Mouse (Mus musculus) liver, adult 2 months (tissue): ENCODE data around the gene Cnot11. TPM values are rescaled to one million over a fixed set of nuclear protein-coding genes. Genes with fewer than 3 reads are reported as not detected.
A peak's percentile ranks its signal among the peaks of the same experiment; 100 is the strongest.

Experiments
- DNase-seq: peaks from one replicate; pipeline ENCODE4 v3.0.0-alpha.2; 2011; ENCODE audit warnings: low read depth, low spot score; ENCODE audit errors: extremely low read depth
- H3K27ac ChIP-seq: fragments of 200-500 bp; replicated peaks from 2 replicates; pipeline ENCODE4 v1.5.1; 2012; ENCODE audit warnings: low read depth, mild to moderate bottlenecking, control low read depth, inconsistent platforms, low read length; ENCODE audit not compliant: insufficient read depth
- H3K27me3 ChIP-seq: fragments of 200-500 bp; 2 replicates; pipeline ENCODE4 v1.6.1; 2012; ENCODE audit warnings: mild to moderate bottlenecking, moderate library complexity, low read length, inconsistent platforms; ENCODE audit not compliant: control insufficient read depth, insufficient read depth
- H3K36me3 ChIP-seq: fragments of 200-500 bp; 2 replicates; pipeline ENCODE4 v1.6.1; 2012; ENCODE audit warnings: low read length, inconsistent platforms; ENCODE audit not compliant: control insufficient read depth, insufficient read depth
- H3K4me1 ChIP-seq: fragments of 200-500 bp; 2 replicates; pipeline ENCODE4 v1.6.1; 2011; ENCODE audit warnings: low read length; ENCODE audit not compliant: control insufficient read depth, insufficient read depth
- H3K4me3 ChIP-seq: fragments of 200-500 bp; 2 replicates; pipeline ENCODE4 v1.5.1; 2011; ENCODE audit warnings: low read depth, mild to moderate bottlenecking, control low read depth, low read length, moderate library complexity; ENCODE audit not compliant: insufficient read depth
- H3K79me2 ChIP-seq: fragments of 200-500 bp; 2 replicates; pipeline ENCODE4 v1.6.1; 2012; ENCODE audit warnings: inconsistent platforms, mild to moderate bottlenecking, low read length, moderate library complexity; ENCODE audit not compliant: control insufficient read depth, insufficient read depth
- H3K9ac ChIP-seq: fragments of 200-500 bp; 2 replicates; pipeline ENCODE4 v1.6.1; 2012; ENCODE audit warnings: low read depth, mild to moderate bottlenecking, control low read depth, inconsistent platforms, low read length
- CTCF ChIP-seq: fragments of 200-500 bp; IDR thresholded peaks from 2 replicates; pipeline ENCODE4 v1.5.1; 2011; ENCODE audit warnings: low read depth, low read length, control low read depth
- POLR2A ChIP-seq: fragments of 200-500 bp; IDR thresholded peaks from 2 replicates; pipeline ENCODE4 v1.6.1; 2011; ENCODE audit warnings: low read length, control low read depth; ENCODE audit not compliant: insufficient read depth; ENCODE audit errors: extremely low read depth
- WGBS: fragments of 180-500 bp; shearing (Covaris S2); methylation state at CpG from one replicate; pipeline ENCODE4 v1.1.7; 2018; 5-methylcytosine and 5-hydroxymethylcytosine counted together
- polyA plus RNA-seq: library from polyadenylated mRNA; depleted of rRNA; stranded (reverse); fragments of >200 nt; gene quantifications from 2 replicates; pipeline ENCODE4 v1.2.3, GENCODE M21; 2012
- total RNA-seq: library from RNA; depleted of rRNA; stranded (reverse); fragments of >200 nt; gene quantifications from 2 replicates; pipeline ENCODE4 v1.2.3, GENCODE M21; 2014

Cnot11 gene
- total and polyA plus RNA-seq, 2 experiments: 7.7 to 9.9 TPM

- TF ChIP-seq POLR2A: no peak
- no peak for TF ChIP-seq CTCF
- Histone ChIP-seq H3K4me3 (no peak overlapping the region), H3K36me3 (peaks cover 39% of the 10 kb centered on the region), H3K79me2 (peaks cover 19% of the 10 kb centered on the region; the same call in 1 of the 2 replicates), H3K9ac (no peak overlapping the region), H3K27ac (no peak overlapping the region), H3K4me1 (no peaks in the 10 kb centered on the region; the same call in 1 of the 2 replicates), H3K27me3 (no peaks in the 10 kb centered on the region)
- 81% methylated on average over 3 of the region's 3 CpGs for WGBS
- no peak for DNase-seq
These were observed 29.8 kb downstream of the Cnot11 start for GRCm38 (mm10) chr1:39564603-39565002.

- H3K79me2 ChIP-seq: peaks cover 31% of the 10 kb centered on the region; the same call in 1 of the 2 replicates
- H3K27me3 ChIP-seq: no peaks in the 10 kb centered on the region
These were observed 33.3 kb downstream of the Cnot11 start for GRCm38 (mm10) chr1:39568079-39568478.

GRCm38 (mm10) chr1:39571653-39572052, 36.9 kb downstream of the Cnot11 start:
- H3K4me1 ChIP-seq: peaks cover 26% of the 10 kb centered on the region
- H3K36me3 ChIP-seq: peaks cover 3% of the 10 kb centered on the region; the same call in 1 of the 2 replicates
- no peak overlapping the region for H3K4me3 ChIP-seq
- no peaks in the 10 kb centered on the region for H3K27me3 ChIP-seq
- H3K79me2 ChIP-seq: peaks cover 37% of the 10 kb centered on the region; the same call in 1 of the 2 replicates
- 14% methylated on average over 6 of the region's 6 CpGs for WGBS
- no peak for TF ChIP-seq CTCF
- no peak overlapping the region for H3K9ac ChIP-seq
- peak; percentile 57 for DNase-seq
- H3K27ac ChIP-seq: no peak overlapping the region; the same call in 1 of the 2 replicates

More at GRCm38 (mm10) chr1:39568079-39568478, 33.3 kb downstream of the Cnot11 start:
- DNase-seq: no peak
- no peak overlapping the region for H3K27ac ChIP-seq
- H3K36me3 ChIP-seq: peaks cover 22% of the 10 kb centered on the region
- H3K4me3 ChIP-seq: no peak overlapping the region
- no peak overlapping the region for H3K9ac ChIP-seq
- TF ChIP-seq CTCF: no peak
- TF ChIP-seq POLR2A: no peak
- peaks cover 11% of the 10 kb centered on the region for H3K4me1 ChIP-seq

- Histone ChIP-seq H3K79me2 (peaks cover 31% of the 10 kb centered on the region; the same call in 1 of the 2 replicates), H3K27me3 (no peaks in the 10 kb centered on the region), H3K4me1 (peaks cover 35% of the 10 kb centered on the region), H3K36me3 (peaks cover 3% of the 10 kb centered on the region; the same call in 1 of the 2 replicates), H3K9ac (no peak overlapping the region), H3K27ac (no peak overlapping the region), H3K4me3 (no peak overlapping the region)
- 42% methylated on average over 7 of the region's 7 CpGs for WGBS
- peak; percentile 53 for DNase-seq
- TF ChIP-seq POLR2A: no peak
- no peak for TF ChIP-seq CTCF
These were observed 39.1 kb downstream of the Cnot11 start for GRCm38 (mm10) chr1:39573890-39574289.

GRCm38 (mm10) chr1:39575778-39576375, 41.1 kb downstream of the Cnot11 start:
- no peaks in the 10 kb centered on the region for H3K27me3 ChIP-seq
- peaks cover 22% of the 10 kb centered on the region; the same call in 1 of the 2 replicates for H3K79me2 ChIP-seq
- H3K27ac ChIP-seq: peak overlapping the region; percentile 85
- peaks cover 38% of the 10 kb centered on the region for H3K4me1 ChIP-seq
- DNase-seq: no peak
- peak overlapping the region; percentile 94 for H3K4me3 ChIP-seq
- 8% methylated on average over 8 of the region's 8 CpGs for WGBS
- H3K36me3 ChIP-seq: no peaks in the 10 kb centered on the region
- TF ChIP-seq POLR2A (no peak), CTCF (no peak)
- peak overlapping the region; percentile 98 for H3K9ac ChIP-seq
